Mouse (Mus musculus) layer of hippocampus, postnatal 14 days (tissue): ENCODE measurements at regions not wholly inside any gene's neighbourhood (a gene's known extent, or its start where the extent isn't known, plus 50 kb on each side); places are given as distances from the start of the nearest gene placed in this dataset.

Source experiments
- DNase-seq, 2 experiments: peaks; one replicate each; pipeline ENCODE4 v3.0.0; 2021 to 2022; ENCODE audit warnings: low spot score in 2 of 2, mixed read lengths in 1 of 2

DNA sequence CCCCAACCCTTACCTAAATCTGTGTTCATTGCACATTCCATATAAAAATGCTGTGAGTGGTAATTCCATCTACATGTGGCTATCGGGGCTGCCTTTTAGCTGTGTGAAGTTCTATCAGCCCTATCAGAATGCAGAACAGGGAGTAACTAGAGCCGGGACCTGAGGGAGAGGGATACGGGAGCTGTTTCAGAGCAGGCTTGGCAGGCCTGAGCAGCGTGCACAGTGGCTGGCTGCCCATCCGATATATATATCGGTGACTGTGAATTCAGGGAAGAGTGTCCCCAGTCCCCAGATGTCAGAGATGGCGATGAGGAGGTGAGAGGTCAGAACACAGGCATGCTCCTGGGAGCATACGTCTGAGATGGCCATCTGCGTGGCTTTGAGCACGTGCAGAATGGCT lies 79.0 kb downstream of the Arl4c start:
- no peak for DNase-seq

DNA sequence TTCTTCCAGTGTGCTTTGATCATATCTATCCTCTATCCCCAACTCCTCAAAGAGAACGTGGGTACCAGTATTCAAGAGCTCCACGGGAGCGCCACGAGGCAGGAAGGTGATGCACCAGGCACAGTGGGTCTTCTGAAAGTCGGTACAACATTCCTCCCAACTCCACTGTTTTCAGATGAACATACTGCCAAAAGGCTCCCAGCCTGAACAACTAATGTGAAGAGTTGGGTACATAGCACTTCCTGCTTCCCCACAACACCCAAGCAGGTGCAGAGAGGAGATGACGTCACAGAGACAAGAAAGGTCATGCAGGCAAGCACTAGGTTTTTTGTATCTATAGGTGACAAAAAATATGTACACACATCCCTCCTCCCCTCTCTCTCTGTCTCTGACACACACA lies 79.7 kb downstream of the Arl4c start:
- DNase-seq = no peak

- DNase-seq = no peak
Observed at GRCm38 (mm10) chr1:88621214-88621613, 80.8 kb downstream of the Arl4c start.

- DNase-seq = no peak
Observed at GRCm38 (mm10) chr1:88613007-88613406, 89.0 kb downstream of the Arl4c start.

DNA sequence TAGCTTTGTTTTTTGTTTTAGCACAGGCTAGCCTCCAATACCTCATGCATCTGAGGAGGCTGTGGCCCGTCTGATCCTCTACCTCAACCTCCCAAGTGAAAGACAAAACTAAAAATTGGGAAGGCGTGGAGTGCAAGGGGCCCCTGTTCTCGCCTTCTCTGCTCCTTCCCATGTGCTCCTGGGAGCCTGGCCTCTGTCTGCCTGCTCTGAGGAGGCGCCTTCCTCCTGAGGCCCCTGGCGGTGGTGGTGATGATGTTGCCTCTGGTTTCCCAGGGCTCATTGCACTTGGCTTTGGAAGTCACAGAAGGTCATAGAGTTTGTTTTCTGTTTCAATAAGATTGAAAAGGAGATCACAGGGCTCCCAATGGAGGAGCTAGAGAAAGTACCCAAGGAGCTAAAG lies 90.8 kb downstream of the Arl4c start:
- no peak for DNase-seq

- no peak for DNase-seq
Observed at GRCm38 (mm10) chr1:88610810-88611209, 91.2 kb downstream of the Arl4c start.

DNA sequence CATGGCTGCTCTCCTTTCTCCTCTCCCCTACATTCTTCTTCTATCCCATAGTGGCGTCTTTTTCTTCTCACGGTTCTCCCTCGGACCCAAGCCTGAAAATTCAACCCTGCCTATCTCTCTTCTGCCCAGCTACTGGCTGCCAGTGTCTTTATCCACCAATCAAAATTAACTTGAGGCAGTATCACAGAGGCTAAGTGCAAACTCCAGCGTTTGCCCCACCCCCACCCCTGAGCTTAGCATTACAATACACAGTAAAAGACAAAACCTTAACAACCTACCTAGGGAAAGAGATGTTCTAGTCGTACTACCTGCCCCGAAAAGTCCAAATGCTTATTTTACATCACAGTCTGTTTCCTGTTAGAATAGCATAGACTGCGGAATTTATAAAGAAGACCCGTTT lies 93.2 kb downstream of the Arl4c start:
- DNase-seq = no peak

DNA sequence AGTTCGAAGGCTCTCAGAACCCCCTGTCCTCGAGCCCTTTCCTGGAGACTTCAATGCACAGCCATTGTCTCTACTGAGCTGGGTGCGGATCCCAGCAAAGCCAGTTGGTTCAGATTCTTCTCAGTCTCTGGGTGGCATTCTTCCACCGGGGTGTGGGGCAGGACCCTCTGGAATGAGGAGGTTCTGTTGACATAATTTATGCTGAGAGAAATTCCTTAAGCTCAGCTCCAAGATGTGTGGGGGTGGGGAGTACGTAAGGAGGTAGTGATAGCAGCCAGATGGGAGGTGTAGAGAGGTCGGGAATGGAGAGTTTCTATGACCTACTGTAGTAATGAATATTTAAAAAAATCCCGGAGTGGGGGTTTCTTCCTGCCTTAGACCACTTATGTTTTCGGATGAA lies 93.8 kb downstream of the Arl4c start:
- DNase-seq = no peak

DNA sequence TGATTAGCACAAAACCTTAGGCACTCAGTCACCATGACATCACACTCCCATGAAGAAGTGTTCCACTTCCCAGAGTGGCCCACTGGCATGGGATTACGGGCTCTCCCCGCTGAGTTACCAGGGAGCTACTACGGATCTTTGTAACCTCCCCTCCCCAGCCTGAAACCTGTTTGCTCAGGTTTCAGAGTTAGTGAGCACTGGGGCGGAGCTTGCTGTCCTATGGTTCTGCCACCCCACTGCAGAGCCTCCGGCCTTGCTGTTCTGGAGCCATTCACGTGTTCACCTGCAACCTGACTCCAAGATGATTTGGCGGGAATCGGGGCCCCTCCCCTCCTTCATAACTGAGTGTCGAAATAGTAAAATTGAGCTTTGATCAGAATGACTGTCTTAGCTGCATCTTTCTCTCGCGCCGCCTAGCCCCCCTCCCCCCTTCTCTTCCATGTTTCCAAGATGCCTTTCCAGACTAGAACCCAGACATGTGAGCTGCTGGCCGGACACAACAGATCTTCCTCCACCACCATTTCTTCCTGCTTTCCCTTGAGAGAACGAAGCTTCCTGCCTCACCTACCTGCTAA lies 95.8 kb upstream of the Glrp1 start:
- DNase-seq = no peak

DNA sequence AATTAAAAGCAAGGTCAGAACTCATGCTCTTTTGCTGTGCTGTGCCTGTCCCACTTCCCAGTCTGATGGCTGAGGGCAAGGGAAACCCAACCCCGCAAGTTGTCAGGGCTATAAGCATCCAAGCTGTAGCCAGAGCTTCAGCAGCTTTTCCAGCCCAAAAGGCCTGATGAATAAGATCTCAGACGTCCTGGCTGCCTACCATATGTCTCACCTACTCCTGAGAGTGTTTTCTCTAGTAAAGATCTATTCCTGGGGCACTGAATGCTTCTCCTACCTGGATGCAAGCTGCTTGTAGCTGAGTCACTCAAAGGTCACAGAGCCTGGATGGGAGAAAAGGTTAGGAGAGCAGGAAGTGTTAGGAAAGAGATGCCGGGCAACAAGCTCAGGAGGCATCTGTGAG lies 92.4 kb upstream of the Glrp1 start:
- DNase-seq = no peak

DNA sequence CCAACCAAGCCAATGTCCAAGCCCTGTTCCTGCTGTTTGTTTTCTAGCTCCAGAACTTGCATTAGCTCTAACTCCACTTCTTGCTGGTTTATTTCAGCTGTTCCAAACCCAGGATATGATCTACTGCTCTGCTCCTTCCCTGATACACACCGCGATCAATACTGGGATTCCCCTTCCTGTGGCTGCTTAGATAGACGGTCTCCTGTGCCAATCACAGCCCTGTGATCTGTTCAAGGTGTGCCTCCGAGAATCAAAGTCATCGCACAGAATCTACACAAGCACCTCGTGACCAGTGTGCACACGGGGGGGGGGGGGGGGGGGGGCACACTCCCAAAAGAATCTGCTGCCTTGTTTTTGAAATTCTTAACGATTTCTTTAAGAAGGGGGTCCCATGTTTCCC lies 91.9 kb upstream of the Glrp1 start:
- no peak for DNase-seq

DNA sequence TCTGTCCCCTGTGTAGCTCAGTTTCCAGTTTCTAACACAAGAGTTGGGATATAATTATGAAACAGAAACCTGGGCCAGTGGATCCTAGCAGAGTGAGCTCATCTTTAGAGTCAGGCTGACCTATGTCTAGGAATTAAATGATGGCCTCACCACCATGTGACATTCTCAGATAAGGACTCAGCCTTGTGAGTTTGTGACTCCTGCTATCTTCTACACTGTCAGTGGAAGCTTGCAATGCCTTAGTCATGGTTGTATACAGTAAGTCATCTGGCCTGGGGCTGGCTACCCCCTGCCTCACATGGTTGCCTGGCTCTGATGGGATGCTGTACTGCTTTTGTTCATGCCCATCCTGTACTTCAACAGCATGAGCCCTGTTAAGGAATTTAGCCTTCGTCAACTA lies 90.3 kb upstream of the Glrp1 start:
- DNase-seq = no peak

GRCm38 (mm10) chr1:88594484-88595254 lies 84.8 kb upstream of the Glrp1 start:
- peak; percentile 44 to 55 for DNase-seq

DNA sequence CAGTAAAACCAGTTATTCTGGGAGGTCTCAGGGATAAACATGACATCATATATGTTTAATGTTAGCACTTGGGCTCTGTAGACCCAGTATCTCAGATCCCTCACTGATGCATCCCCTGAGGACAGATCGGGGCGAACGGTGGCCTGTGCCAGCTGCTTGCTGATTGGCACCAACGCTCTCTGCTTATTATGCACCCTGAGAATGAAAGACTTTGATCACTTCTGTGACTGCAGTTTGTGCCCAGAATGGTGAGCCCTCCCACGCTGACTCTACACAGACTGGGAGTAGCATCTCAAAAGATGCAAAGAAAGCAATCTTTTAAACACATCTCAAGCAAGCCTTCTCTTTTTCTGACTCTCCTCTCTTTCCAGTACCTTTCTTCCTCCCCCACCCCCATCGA lies 82.2 kb upstream of the Glrp1 start:
- DNase-seq = peak in 1 of 2 experiments; percentile 18

DNA sequence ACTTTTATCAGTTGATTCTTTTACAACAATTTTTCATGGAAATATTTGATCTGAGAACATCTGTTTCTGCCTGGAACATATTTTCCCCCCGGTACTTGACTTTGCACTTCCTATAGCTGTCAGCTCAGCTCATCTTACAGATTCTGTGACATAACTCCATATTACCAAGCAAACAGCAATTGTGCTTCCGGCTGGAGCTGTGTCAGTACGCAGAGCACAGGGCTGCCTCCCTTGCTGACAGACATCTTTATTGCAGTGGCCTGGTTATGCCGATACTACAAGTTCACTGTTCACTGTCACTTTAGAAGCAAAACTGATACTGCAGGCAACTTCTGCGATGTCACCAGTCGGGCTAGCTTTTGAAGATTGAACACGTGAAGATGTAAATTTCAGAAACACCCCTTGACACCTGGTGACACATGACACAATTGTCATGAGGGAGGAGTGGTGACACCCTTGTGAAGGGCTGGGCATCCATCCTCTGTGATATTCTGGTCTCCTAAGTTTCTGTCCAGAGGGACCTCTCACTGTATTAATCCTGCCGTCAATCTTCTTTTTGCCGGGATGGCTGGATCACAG lies 81.0 kb upstream of the Glrp1 start:
- no peak for DNase-seq

DNA sequence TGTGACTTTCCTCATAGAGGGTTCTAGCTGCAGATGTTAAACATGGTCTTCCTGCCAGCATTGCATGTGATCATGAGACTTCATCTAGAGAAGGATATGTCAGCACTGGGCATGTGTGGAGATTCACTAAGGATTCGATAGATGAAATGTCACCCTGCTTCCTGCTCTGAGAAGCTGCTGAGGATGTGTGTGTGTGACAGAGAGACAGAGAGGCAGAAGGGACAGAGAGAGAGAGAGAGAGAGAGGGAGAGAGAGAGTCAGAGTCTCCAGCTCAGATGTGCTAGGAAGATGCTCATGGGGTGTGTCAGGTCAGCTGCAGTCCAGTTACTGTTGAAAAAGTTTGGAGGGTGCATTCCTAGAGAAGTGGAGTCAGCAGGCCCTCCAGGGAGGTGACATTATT lies 78.9 kb upstream of the Glrp1 start:
- DNase-seq = no peak

DNA sequence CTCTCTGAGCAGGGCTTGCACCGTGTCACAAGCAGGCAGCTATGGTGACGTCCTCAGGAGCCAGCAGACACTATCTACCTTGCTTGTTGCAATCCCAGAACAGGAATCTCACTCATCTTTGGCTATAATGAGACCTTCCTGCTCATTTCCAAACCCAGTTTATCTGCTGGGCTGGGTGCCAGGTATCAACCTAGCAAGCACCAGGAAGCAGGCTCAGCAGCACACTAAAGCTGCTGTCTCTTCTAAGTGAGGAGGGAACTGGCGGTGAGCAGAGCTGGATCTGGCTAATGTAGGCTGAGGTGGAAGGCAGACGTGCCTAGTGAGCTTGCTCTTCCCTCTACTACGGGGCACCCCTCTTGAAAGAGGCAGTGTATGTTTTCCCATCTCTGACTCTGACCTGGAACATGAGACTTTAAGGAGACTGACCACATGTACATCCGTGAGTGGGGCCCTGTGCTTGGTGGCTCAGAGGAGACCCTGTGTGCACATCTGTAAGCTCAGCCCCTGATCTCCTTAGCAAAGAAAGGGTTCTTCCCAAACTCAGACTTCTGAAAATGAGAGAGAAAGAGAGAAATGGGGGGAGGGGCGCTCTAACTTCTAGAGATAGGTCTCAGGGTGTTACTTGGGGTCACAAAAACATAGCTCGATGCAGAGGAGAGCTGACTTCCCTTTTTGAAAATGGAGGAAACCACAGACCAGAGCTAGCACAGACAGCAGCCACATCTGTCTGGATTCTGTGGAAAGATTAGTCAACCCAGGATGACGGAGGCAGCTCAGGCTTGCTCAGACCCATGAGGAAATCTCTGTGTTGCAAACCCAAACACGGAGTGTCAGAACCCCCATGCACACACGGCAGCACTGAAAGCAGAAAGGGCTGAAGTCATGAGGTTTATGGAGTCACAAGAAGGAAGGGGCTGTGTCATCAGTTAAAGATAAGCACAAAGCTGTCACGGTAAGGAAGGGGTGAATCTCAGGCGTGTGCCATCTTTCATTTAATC lies 77.3 kb upstream of the Glrp1 start:
- DNase-seq = peak in 1 of 2 experiments; percentile 17

DNA sequence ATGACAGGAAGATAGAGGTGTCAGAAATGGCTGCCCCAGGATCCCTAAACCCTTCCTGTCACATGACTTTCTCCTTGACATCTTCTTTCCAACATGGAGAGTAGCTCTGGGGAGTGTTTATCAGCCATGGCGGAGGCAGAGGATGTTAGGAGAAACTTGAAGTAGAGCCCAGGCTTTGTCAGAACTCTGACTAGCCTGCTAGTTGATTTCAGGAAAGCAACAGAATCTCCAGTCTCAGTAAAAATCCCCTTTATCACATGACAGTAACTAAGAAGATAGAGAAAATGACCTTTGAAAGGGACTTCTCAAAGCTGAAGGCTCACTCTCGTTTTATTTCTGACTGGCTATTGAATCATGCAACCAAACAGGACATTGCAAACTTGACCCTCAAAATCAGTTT lies 76.3 kb upstream of the Glrp1 start:
- DNase-seq = no peak

GRCm38 (mm10) chr1:88584515-88585033 lies 74.7 kb upstream of the Glrp1 start:
- no peak for DNase-seq

GRCm38 (mm10) chr1:88578231-88578620 lies 68.4 kb upstream of the Glrp1 start:
- DNase-seq = no peak

DNA sequence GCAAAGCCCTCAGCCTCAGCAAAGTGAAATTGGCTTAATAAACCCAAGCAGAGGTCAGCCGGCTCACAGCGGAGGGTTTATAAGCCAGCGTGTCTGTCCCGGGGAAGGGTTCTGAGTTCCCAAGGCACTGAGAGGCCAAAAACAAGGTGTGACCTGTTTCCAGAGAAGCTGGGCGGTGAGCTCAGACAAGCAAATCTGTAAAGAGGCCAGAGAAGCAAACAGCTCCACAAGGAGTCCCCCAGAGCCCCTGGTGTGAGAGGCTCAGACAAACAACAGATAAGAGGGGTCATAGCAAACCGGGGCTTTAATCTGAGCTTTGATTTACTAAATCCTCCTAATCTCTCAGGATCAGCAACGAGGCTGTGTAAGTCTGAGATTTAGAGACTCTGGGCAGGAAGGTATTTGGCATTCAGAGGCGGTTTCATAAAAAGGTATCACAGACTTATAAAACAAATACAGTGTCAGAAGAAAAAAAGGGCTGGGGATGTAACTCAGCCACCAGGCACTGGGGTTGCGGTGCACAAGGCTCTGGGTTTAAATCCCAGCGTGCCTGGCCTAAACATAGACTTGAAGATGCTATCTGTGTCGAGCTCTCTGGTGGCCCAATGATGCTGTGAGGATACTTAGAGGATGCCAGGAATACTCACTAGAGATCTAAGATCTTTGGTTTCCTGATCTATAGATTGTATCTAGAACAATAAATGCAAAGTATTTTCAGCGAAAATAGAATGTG lies 67.8 kb upstream of the Glrp1 start:
- no peak for DNase-seq
